Mouse (Mus musculus): Measurements from ENCODE around the gene Pet100. TPM values are rescaled to one million over a fixed set of nuclear protein-coding genes. Genes with fewer than 3 reads are reported as not detected.
A peak's percentile ranks its signal among the peaks of the same experiment; 100 is the strongest.
"Not testable (repeated sequence)": the region's sequence is repeated elsewhere in the genome, so short reads cannot be mapped to it uniquely, and the experiment has no call there.

The Pet100 gene
- polyA plus RNA-seq (2015; fragmentation: Nextera tagmentation; extraction: Ambion mirVana) = 88.9 and 91.2 TPM in 2 replicates

GRCm38 (mm10) chr8:3621199-3621970, at the start of gene Pet100, which contains the start of gene Xab2:
Gene Pet100 (plus strand): TSS chr8:3621548.
Gene Xab2 (minus strand): TSS chr8:3621316.
- WGBS (ENCODE audit: insufficient replicate concordance) = under 1% methylated on average over 37 of the region's 37 CpGs
- no peak for TF ChIP-seq CTCF (IDR thresholded peaks at IDR 0.05; ENCODE audit: low read depth)
- peak; percentile 73; the same call in 1 of the 2 replicates for TF ChIP-seq EP300 (IDR thresholded peaks at IDR 0.05; ENCODE audit: low read depth)
- no peak within 1 kb of the TSS; the same call in none of the 2 replicates for H3K27ac ChIP-seq (ENCODE audit: low read depth)
- ATAC-seq (peak; percentile 98), DNase-seq (peak; percentile 100)
- peak within 1 kb of the TSS; percentile 77 for H3K4me2 ChIP-seq (ENCODE audit: low read depth, low read length)
- peak within 1 kb of the TSS; percentile 75 for H3K4me3 ChIP-seq (ENCODE audit: low read depth, low read length)
- H3K9ac ChIP-seq (replicated peaks) = peak within 1 kb of the TSS; percentile 74
- H3K9me3 ChIP-seq (ENCODE audit: low read length) = no peaks in the 10 kb centered on the region
- H3K4me1 ChIP-seq (ENCODE audit: insufficient read depth) = peaks cover 19% of the 10 kb centered on the region
- H3K36me3 ChIP-seq (replicated peaks; ENCODE audit: insufficient read depth, low read length) = peaks cover 22% of the 10 kb centered on the region
- no peaks in the 10 kb centered on the region for H3K27me3 ChIP-seq (ENCODE audit: insufficient read depth, low read length)

- DNase-seq = no peak
- H3K36me3 ChIP-seq (replicated peaks; ENCODE audit: insufficient read depth, low read length) = no peaks in the 10 kb centered on the region
- H3K4me3 ChIP-seq (ENCODE audit: low read depth, low read length) = no peak overlapping the region
- H3K9ac ChIP-seq (replicated peaks) = no peak overlapping the region
- no peaks in the 10 kb centered on the region for H3K4me1 ChIP-seq (ENCODE audit: insufficient read depth)
- WGBS (ENCODE audit: insufficient replicate concordance) = 84% methylated on average over 3 of the region's 3 CpGs
- TF ChIP-seq EP300 (IDR thresholded peaks at IDR 0.05; ENCODE audit: low read depth) (no peak), CTCF (IDR thresholded peaks at IDR 0.05; ENCODE audit: low read depth) (no peak)
- H3K27ac ChIP-seq (ENCODE audit: low read depth) = no peak overlapping the region
- no peak for ATAC-seq
- no peaks in the 10 kb centered on the region for H3K27me3 ChIP-seq (ENCODE audit: insufficient read depth, low read length)
- H3K9me3 ChIP-seq (ENCODE audit: low read length) = no peaks in the 10 kb centered on the region
- H3K4me2 ChIP-seq (ENCODE audit: low read depth, low read length) = no peak overlapping the region
These were observed 46.8 kb upstream of the Pet100 start for GRCm38 (mm10) chr8:3574546-3574945.

GRCm38 (mm10) chr8:3576211-3576960, 45.0 kb upstream of the Pet100 start:
- no peaks in the 10 kb centered on the region for H3K36me3 ChIP-seq (replicated peaks; ENCODE audit: insufficient read depth, low read length)
- no peak for ATAC-seq
- H3K27me3 ChIP-seq (ENCODE audit: insufficient read depth, low read length) = no peaks in the 10 kb centered on the region
- no peak overlapping the region for H3K9ac ChIP-seq (replicated peaks)
- TF ChIP-seq EP300 (IDR thresholded peaks at IDR 0.05; ENCODE audit: low read depth) (no peak), CTCF (IDR thresholded peaks at IDR 0.05; ENCODE audit: low read depth) (no peak)
- no peak overlapping the region for H3K4me3 ChIP-seq (ENCODE audit: low read depth, low read length)
- H3K27ac ChIP-seq (ENCODE audit: low read depth) = no peak overlapping the region
- 66% methylated on average over 15 of the region's 15 CpGs for WGBS (ENCODE audit: insufficient replicate concordance)
- no peaks in the 10 kb centered on the region for H3K9me3 ChIP-seq (ENCODE audit: low read length)
- DNase-seq = no peak
- H3K4me1 ChIP-seq (ENCODE audit: insufficient read depth) = no peaks in the 10 kb centered on the region
- no peak overlapping the region for H3K4me2 ChIP-seq (ENCODE audit: low read depth, low read length)

- no peaks in the 10 kb centered on the region for H3K4me1 ChIP-seq (ENCODE audit: insufficient read depth)
- H3K4me2 ChIP-seq (ENCODE audit: low read depth, low read length) = no peak overlapping the region
- H3K36me3 ChIP-seq (replicated peaks; ENCODE audit: insufficient read depth, low read length) = no peaks in the 10 kb centered on the region
- DNase-seq = no peak
- TF ChIP-seq CTCF (IDR thresholded peaks at IDR 0.05; ENCODE audit: low read depth) = no peak
- no peak for TF ChIP-seq EP300 (IDR thresholded peaks at IDR 0.05; ENCODE audit: low read depth)
- WGBS (ENCODE audit: insufficient replicate concordance) = 80% methylated on average over 9 of the region's 9 CpGs
- H3K9ac ChIP-seq (replicated peaks) = no peak overlapping the region
- no peaks in the 10 kb centered on the region for H3K9me3 ChIP-seq (ENCODE audit: low read length)
- no peak overlapping the region for H3K27ac ChIP-seq (ENCODE audit: low read depth)
- no peak for ATAC-seq
- H3K27me3 ChIP-seq (ENCODE audit: insufficient read depth, low read length) = no peaks in the 10 kb centered on the region
- no peak overlapping the region for H3K4me3 ChIP-seq (ENCODE audit: low read depth, low read length)
These were observed 41.7 kb upstream of the Pet100 start for GRCm38 (mm10) chr8:3579390-3580364.

GRCm38 (mm10) chr8:3581961-3582360, 39.4 kb upstream of the Pet100 start:
- H3K4me1 ChIP-seq (ENCODE audit: insufficient read depth); H3K27me3 ChIP-seq (ENCODE audit: insufficient read depth, low read length); H3K4me2 ChIP-seq (ENCODE audit: low read depth, low read length); H3K9ac ChIP-seq (replicated peaks); H3K4me3 ChIP-seq (ENCODE audit: low read depth, low read length); H3K27ac ChIP-seq (ENCODE audit: low read depth); DNase-seq; H3K36me3 ChIP-seq (replicated peaks; ENCODE audit: insufficient read depth, low read length); H3K9me3 ChIP-seq (ENCODE audit: low read length); ATAC-seq: not testable (repeated sequence)
- 64% methylated on average over 1 of the region's 3 CpGs for WGBS (ENCODE audit: insufficient replicate concordance)

All from liver, postnatal 0 days (tissue).